Mouse (Mus musculus) E14TG2a.4 (cell line): ENCODE data around the gene Adamts9.

ENCODE experiments used
- H3K27me3 ChIP-seq: 2 replicates; pipeline ENCODE4 v1.6.1; 2014; ENCODE audit warnings: low read length, control low read depth; ENCODE audit not compliant: insufficient read depth
- H3K36me3 ChIP-seq: 2 replicates; pipeline ENCODE4 v1.6.1; 2014; ENCODE audit warnings: low read length, control low read depth; ENCODE audit not compliant: insufficient read depth
- H3K4me1 ChIP-seq: replicated peaks from 2 replicates; pipeline ENCODE4 v1.6.1; 2014; ENCODE audit warnings: low read depth, low read length, control low read depth
- H3K4me3 ChIP-seq: replicated peaks from 2 replicates; pipeline ENCODE4 v1.5.1; 2014; ENCODE audit warnings: mild to moderate bottlenecking, low read length
- H3K9me3 ChIP-seq: 2 replicates; pipeline ENCODE4 v1.6.1; 2014; ENCODE audit warnings: low read length, control low read depth
- CTCF ChIP-seq: conservative IDR thresholded peaks from 2 replicates; pipeline ENCODE4 v1.5.1; 2014; ENCODE audit warnings: low read length
- NANOG ChIP-seq: IDR thresholded peaks from 2 replicates; pipeline ENCODE4 v1.6.1; 2014; ENCODE audit warnings: borderline replicate concordance, low read length, mixed read lengths
- POU5F1 ChIP-seq: IDR thresholded peaks from 2 replicates; pipeline ENCODE4 v1.6.1; 2014; ENCODE audit warnings: low read length, borderline replicate concordance

Gene Adamts9

DNA sequence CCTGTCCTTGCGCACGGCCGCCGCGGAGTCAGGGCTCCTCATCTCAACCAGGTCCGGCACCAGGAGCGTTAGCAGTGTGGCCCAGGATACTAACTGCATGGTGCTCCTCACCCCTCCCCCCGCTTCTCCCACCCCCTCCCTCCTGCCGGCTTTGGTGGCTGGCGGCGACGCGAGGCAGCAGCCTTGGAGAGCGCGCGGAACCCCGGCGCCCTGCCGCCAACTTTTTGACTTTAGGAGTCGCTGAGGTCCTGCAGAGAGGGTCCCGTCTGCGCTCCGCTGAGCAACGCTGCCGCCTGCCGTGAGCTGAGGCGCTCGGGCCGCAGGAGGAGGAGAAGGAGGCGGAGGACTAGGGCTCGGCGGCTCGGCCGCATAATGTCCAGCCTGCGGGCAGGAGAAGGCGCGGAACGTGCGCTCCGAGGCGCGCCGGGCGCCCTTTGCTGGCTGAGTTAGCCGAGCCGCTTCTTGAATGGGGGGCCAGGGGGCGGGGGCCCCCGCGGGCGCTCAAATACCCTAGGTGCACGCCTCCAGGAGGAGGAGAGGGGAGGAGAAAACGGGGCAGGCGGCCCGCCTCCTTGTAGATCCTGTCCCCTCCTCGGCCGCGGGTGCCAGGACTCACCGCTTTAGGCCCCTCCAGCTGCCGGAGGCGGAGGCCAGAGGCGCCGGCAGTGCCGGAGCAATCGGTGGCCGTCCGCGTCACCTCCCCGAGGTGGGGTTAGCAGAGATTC, at the start of gene Adamts9:
Adamts9 (minus strand) TSS at position 436 of the 725 bp plus-strand sequence.
- Histone ChIP-seq H3K27me3 (peaks cover 46% of the 10 kb centered on the region), H3K4me1 (peaks cover 52% of the 10 kb centered on the region), H3K9me3 (peaks cover 6% of the 10 kb centered on the region), H3K36me3 (no peaks in the 10 kb centered on the region), H3K4me3 (peak within 1 kb of the TSS; percentile 84)
- TF ChIP-seq POU5F1, result no peak
- no peak for TF ChIP-seq CTCF
- TF ChIP-seq NANOG, result no peak

DNA sequence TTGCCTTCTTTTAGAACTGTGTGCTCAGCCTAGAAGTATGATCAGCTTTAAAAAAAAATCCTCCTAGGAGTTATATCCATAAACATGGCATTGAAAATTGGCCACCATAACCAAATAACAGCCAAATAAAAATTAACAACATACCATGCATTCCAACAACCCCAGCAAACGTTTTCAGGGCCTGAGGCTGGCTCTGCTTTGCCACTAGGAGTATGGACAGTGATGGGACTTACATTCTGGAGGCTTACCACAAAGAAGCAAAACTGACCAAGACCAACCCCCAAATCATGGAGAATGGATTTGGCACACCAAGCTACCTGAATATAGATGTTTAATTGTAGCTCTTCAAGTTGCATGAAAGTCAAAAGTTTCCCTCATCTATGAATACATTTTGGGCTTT, 48.3 kb upstream of the Adamts9 start:
- no peaks in the 10 kb centered on the region for H3K9me3 ChIP-seq
- no peaks in the 10 kb centered on the region for H3K4me1 ChIP-seq
- H3K36me3 ChIP-seq, result no peaks in the 10 kb centered on the region
- no peak overlapping the region for H3K4me3 ChIP-seq
- no peaks in the 10 kb centered on the region for H3K27me3 ChIP-seq
- TF ChIP-seq NANOG (no peak), POU5F1 (no peak), CTCF (no peak)

DNA sequence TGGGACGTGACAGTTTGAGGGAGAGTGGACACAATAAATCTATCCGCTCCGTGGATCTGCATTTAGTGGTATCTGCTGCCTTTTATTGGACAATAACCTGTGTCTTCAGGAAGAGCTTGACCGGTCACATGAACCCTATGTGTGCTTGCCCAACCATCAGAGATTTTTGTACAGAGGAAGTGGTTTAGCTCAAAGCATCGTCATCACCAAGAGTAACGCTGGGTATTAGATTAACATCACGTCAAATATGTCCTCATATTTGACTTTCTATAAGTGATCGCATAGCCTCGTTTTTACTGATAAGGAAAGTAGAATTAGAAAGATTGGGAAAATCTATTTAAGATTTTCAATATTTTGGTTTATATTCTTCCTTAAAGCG, 45.3 kb upstream of the Adamts9 start:
- Histone ChIP-seq H3K9me3 (no peaks in the 10 kb centered on the region), H3K36me3 (no peaks in the 10 kb centered on the region), H3K4me3 (no peak overlapping the region), H3K27me3 (no peaks in the 10 kb centered on the region), H3K4me1 (no peaks in the 10 kb centered on the region)
- TF ChIP-seq POU5F1, result no peak

DNA sequence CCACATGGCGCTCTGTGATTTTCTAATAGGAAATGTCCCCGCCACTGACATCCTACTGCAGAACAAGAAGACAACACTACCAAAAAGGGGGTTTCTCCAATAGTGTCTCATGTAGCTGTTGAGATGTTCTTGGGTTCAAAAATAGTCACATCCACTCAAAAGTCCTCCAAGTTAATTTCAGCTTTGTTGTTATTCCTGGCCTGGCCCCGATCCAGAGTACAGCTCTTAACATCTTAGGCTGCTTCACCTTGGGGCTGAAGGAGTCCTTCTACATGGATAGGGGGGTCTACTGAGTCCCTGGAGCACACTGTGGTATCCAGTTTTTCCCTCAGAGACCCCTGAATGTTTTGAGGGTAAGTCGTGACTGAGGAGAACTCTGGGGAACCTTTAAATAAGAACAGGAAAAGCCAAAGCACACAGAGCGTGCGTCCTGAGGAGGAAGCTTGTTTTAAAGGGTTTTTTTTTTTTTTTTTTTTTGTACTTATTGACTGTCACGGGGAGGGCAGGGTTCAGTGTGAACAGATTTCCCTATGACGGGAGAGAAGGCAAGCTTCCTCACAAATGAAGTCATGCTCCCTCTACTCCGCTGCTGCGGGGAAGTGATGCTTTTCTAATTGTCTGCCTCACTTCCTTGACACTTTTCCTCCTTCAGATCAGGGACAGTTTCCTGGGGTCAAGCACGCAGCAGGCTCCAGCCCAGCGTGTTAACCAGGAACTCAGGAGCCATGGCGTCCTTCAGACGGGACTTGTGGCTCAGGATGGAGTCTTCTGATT, 44.7 kb upstream of the Adamts9 start:
- Histone ChIP-seq H3K9me3 (no peaks in the 10 kb centered on the region), H3K4me1 (no peaks in the 10 kb centered on the region), H3K36me3 (no peaks in the 10 kb centered on the region), H3K27me3 (no peaks in the 10 kb centered on the region), H3K4me3 (no peak overlapping the region)
- TF ChIP-seq POU5F1, result no peak
- no peak for TF ChIP-seq NANOG
- TF ChIP-seq CTCF, result no peak

DNA sequence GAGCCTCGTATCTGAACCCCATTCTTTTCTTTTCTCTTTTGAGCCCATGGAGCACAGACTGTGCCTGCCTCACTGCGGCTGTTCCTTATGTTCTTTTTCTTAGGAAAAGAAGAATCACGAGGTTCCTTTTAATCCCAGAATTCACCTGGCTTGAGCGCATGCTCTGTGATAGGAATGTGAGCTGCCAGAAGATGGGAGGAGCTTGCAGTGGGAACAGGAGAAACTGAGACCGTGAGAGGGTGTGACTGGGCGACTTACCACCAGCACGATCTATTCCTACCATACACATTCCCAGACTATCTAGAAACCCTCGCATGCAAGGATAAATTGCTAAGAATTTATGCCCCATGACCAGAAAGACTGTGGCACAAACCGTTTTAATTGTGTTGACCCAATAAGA, 44.1 kb upstream of the Adamts9 start:
- H3K36me3 ChIP-seq, result no peaks in the 10 kb centered on the region
- H3K4me3 ChIP-seq, result no peak overlapping the region
- TF ChIP-seq CTCF, result no peak
- TF ChIP-seq POU5F1, result no peak
- TF ChIP-seq NANOG, result no peak
- no peaks in the 10 kb centered on the region for H3K27me3 ChIP-seq
- H3K9me3 ChIP-seq, result no peaks in the 10 kb centered on the region
- H3K4me1 ChIP-seq, result no peaks in the 10 kb centered on the region

DNA sequence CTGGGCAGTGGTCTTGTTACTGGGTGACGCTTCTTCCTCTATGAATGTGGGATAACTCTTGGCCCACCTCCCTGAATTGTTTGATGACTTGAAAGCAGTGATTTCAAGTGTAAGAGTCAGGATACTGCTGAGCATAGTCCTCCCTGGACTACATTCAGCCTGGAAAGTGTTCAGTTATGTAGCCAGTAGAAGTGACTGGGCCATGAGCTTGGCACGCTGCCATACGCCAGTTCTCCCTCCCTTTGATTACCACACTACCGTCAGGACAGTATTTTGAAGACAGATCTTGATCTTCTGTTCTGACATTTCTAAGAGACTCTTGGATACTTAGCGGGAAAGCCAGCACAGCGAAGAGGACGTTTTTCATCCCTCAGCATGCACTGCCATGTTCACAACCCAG, 40.1 kb upstream of the Adamts9 start:
- no peaks in the 10 kb centered on the region for H3K9me3 ChIP-seq
- no peaks in the 10 kb centered on the region for H3K27me3 ChIP-seq
- H3K4me3 ChIP-seq, result no peak overlapping the region
- TF ChIP-seq CTCF (no peak), NANOG (no peak), POU5F1 (no peak)
- no peaks in the 10 kb centered on the region for H3K36me3 ChIP-seq
- no peaks in the 10 kb centered on the region for H3K4me1 ChIP-seq

DNA sequence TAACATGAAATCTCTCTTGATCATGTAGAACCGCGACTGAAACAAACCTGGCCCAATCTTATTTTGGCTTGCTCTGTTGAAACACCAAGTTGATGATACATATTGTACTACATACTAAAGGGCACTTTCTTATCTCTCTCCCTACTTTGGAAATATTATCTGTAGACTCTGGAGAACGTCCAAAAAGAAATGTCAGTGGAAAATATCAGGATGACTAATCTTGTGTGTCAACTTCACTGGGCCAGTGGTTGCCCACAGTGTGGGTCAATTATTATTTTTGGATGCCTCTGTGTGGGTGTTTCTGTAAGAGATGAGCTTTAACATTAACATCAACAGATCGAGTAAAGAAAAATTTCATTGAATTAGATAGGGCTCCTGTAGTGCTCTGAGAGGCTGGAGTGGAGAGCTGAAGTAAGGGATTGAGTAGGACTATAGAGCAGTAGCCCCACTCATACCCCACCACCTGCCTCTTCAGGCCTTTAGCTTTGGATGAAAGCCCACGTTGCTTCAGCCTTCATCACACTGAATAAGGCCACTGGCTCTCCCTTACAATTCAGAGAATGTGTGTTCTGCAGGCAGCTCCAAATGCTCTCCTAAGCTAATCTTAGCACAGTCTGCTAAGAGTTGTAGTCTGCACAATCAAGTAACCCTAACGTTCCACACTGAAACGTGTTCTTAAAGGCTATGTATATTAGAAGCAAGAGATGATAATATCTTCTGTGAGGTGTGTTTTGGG, 38.3 kb upstream of the Adamts9 start:
- TF ChIP-seq POU5F1 (no peak), CTCF (no peak), NANOG (no peak)
- no peaks in the 10 kb centered on the region for H3K9me3 ChIP-seq
- no peak overlapping the region for H3K4me3 ChIP-seq
- no peaks in the 10 kb centered on the region for H3K4me1 ChIP-seq
- H3K27me3 ChIP-seq, result no peaks in the 10 kb centered on the region
- H3K36me3 ChIP-seq, result no peaks in the 10 kb centered on the region

DNA sequence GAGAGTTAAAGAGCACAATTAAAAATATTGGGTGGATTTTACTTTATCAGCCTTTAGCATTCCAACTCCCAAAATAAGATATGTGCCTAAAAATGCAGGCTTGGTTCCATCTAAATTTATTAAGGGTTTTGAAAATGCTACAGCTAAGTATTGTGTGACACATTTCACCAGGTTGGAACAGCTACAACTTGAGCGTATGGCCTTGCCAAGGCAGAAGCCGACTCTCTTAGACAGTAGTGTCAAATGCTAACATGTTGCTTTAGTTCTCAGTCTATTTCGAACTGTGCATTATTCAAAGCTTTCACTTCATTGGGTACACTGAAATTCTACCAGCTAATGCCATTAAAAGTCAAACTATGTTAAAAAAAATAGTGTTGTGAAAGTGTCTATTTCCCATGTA, 30.0 kb upstream of the Adamts9 start:
- TF ChIP-seq CTCF (no peak), NANOG (no peak), POU5F1 (no peak)
- Histone ChIP-seq H3K4me3 (no peak overlapping the region), H3K4me1 (no peaks in the 10 kb centered on the region), H3K9me3 (no peaks in the 10 kb centered on the region), H3K27me3 (no peaks in the 10 kb centered on the region), H3K36me3 (no peaks in the 10 kb centered on the region)
